Mouse (Mus musculus) MEL (cell line): ENCODE results near the gene Nup37. TPM values are rescaled to one million over a fixed set of nuclear protein-coding genes. Genes with fewer than 3 reads are reported as not detected.

ENCODE experiments used
- DNase-seq: peaks from one replicate; pipeline ENCODE4 v3.0.0; 2011; ENCODE audit warnings: low read depth, low spot score
- H3K27ac ChIP-seq: 2 replicates; pipeline ENCODE4 v1.5.1; 2012; ENCODE audit warnings: low read depth, mild to moderate bottlenecking, control low read depth, low read length, moderate library complexity; ENCODE audit not compliant: control insufficient read depth
- H3K27me3 ChIP-seq, 2 experiments: fragments of 150-350 bp in 1 of 2; sonication (generic) in 1 of 2; 2 replicates each; pipeline ENCODE4 v1.6.1; 2012; ENCODE audit warnings: low read length in 2 of 2, mild to moderate bottlenecking in 2 of 2, improper control_type of control experiment in 1 of 2, moderate library complexity in 1 of 2; ENCODE audit not compliant: insufficient read depth in 2 of 2, control insufficient read depth in 1 of 2
- H3K36me3 ChIP-seq, 2 experiments: 2 replicates each; pipeline ENCODE4 v1.6.1; 2012 to 2014; ENCODE audit warnings: low read length in 2 of 2, improper control_type of control experiment in 1 of 2, inconsistent platforms in 1 of 2, mild to moderate bottlenecking in 1 of 2; ENCODE audit not compliant: insufficient read depth in 2 of 2, control insufficient read depth in 1 of 2
- H3K4me1 ChIP-seq, 2 experiments: fragments of 150-350 bp in 1 of 2; sonication (generic) in 1 of 2; 2 replicates each; pipeline ENCODE4 v1.6.1; 2012; ENCODE audit warnings: low read length in 2 of 2, improper control_type of control experiment in 1 of 2, mild to moderate bottlenecking in 1 of 2; ENCODE audit not compliant: insufficient read depth in 2 of 2, control insufficient read depth in 1 of 2
- H3K4me3 ChIP-seq, 2 experiments: fragments of 150-350 bp in 1 of 2; sonication (generic) in 1 of 2; 2 replicates each; pipeline ENCODE4 v1.5.1; 2012; ENCODE audit warnings: low read depth in 2 of 2, low read length in 2 of 2, mild to moderate bottlenecking in 2 of 2, moderate library complexity in 2 of 2, control low read depth in 1 of 2, improper control_type of control experiment in 1 of 2; ENCODE audit not compliant: control insufficient read depth in 1 of 2, insufficient read depth in 1 of 2
- H3K79me2 ChIP-seq: 2 replicates; pipeline ENCODE4 v1.6.1; 2012; ENCODE audit warnings: mild to moderate bottlenecking, low read length, moderate library complexity; ENCODE audit not compliant: control insufficient read depth, poor library complexity, insufficient read depth
- H3K9ac ChIP-seq: 2 replicates; pipeline ENCODE4 v1.6.1; 2012; ENCODE audit warnings: low read depth, mild to moderate bottlenecking, control low read depth, low read length, moderate library complexity; ENCODE audit not compliant: control insufficient read depth, poor library complexity, severe bottlenecking
- H3K9me3 ChIP-seq: fragments of 150-350 bp; sonication (generic); replicated peaks from 2 replicates; pipeline ENCODE4 v1.6.1; 2012; ENCODE audit warnings: mild to moderate bottlenecking, low read length, improper control_type of control experiment, moderate library complexity; ENCODE audit not compliant: insufficient read depth
- BHLHE40 ChIP-seq: IDR thresholded peaks from 2 replicates; pipeline ENCODE4 v1.6.1; 2012; ENCODE audit warnings: low read depth, mild to moderate bottlenecking, inconsistent platforms, low read length, improper control_type of control experiment, borderline replicate concordance
- CHD2 ChIP-seq: IDR thresholded peaks from 2 replicates; pipeline ENCODE4 v1.6.1; 2011; ENCODE audit warnings: low read length, improper control_type of control experiment
- HCFC1 ChIP-seq: IDR thresholded peaks from 2 replicates; pipeline ENCODE4 v1.6.1; 2012; ENCODE audit warnings: low read depth, mild to moderate bottlenecking, inconsistent platforms, low read length, improper control_type of control experiment, moderate library complexity
- JUND ChIP-seq: IDR thresholded peaks from 2 replicates; pipeline ENCODE4 v1.6.1; 2011; ENCODE audit warnings: low read depth, mild to moderate bottlenecking, improper control_type of control experiment, low read length
- MAFK ChIP-seq: IDR thresholded peaks from 2 replicates; pipeline ENCODE4 v1.6.1; 2011; ENCODE audit warnings: low read depth, mild to moderate bottlenecking, low read length, improper control_type of control experiment, borderline replicate concordance
- MAZ ChIP-seq: IDR thresholded peaks from 2 replicates; pipeline ENCODE4 v1.6.1; 2012; ENCODE audit warnings: low read depth, mild to moderate bottlenecking, inconsistent platforms, low read length, improper control_type of control experiment
- MYB ChIP-seq: IDR thresholded peaks from 2 replicates; pipeline ENCODE4 v1.6.1; 2011; ENCODE audit warnings: mild to moderate bottlenecking, low read depth, low read length, improper control_type of control experiment
- MYC ChIP-seq: IDR thresholded peaks from 2 replicates; pipeline ENCODE4 v1.6.1; 2011; ENCODE audit warnings: low read depth, mild to moderate bottlenecking, low read length, improper control_type of control experiment, moderate library complexity
- POLR2AphosphoS2 ChIP-seq: IDR thresholded peaks from 2 replicates; pipeline ENCODE4 v1.6.1; 2011; ENCODE audit warnings: low read length, improper control_type of control experiment
- SIN3A ChIP-seq: IDR thresholded peaks from 2 replicates; pipeline ENCODE4 v1.6.1; 2012; ENCODE audit warnings: low read length, improper control_type of control experiment, inconsistent platforms
- TCF12 ChIP-seq: IDR thresholded peaks from 2 replicates; pipeline ENCODE4 v1.6.1; 2014; ENCODE audit warnings: low read depth, mild to moderate bottlenecking, inconsistent platforms, low read length, improper control_type of control experiment, moderate library complexity
- UBTF ChIP-seq: IDR thresholded peaks from 2 replicates; pipeline ENCODE4 v1.6.1; 2012; ENCODE audit warnings: low read depth, mild to moderate bottlenecking, inconsistent platforms, low read length, improper control_type of control experiment, moderate library complexity, borderline replicate concordance; ENCODE audit not compliant: insufficient read depth
- USF2 ChIP-seq, 2 experiments: IDR thresholded peaks; 2 replicates each; pipeline ENCODE4 v1.6.1; 2011 to 2012; ENCODE audit warnings: improper control_type of control experiment in 2 of 2, low read length in 2 of 2, borderline replicate concordance in 1 of 2, inconsistent platforms in 1 of 2, low read depth in 1 of 2, mild to moderate bottlenecking in 1 of 2; ENCODE audit not compliant: insufficient read depth in 1 of 2
- polyA plus RNA-seq, 2 experiments: library from polyadenylated mRNA; stranded (reverse) in 1 of 2; unstranded in 1 of 2; fragments of >175 nt in 1 of 2; fragments of >200 nt in 1 of 2; gene quantifications; 2 replicates each; pipeline versions ENCODE4 v1.2.1 to v1.2.4; 2012; ENCODE audit warnings: low replicate concordance in 2 of 2, low read depth in 1 of 2; ENCODE audit not compliant: insufficient read length in 2 of 2, insufficient read depth in 1 of 2, missing spikeins in 1 of 2
- total RNA-seq: library from RNA; depleted of rRNA; stranded (reverse); fragments of 300-350 nt; gene quantifications from 2 replicates; pipeline ENCODE4 v1.2.3, GENCODE M21; 2012

Gene Nup37
- total and polyA plus RNA-seq, 3 experiments = 85.4 to 193 (median 118) TPM

DNA sequence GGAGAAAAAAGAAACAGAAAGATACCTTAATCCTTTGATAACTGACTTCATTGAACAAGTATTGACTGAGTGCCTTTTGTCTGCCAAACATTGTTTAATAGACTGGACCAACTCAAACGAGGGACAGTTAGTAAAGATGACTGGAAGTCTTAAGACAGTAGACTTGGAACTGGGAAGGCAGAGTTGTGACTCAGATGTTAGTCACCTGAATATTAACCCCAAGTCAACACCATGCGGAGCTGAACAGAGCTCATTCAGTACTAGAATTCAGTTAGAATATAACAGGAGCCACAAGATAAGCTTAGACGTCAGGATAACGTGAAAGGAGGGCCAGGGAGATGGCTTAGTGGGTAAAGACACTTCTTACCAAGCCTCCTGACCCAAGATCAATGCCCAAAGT is 3.6 kb downstream of the Nup37 start:
- Histone ChIP-seq H3K36me3 (peaks cover 17 to 19% of the 10 kb centered on the region in 2 experiments), H3K27me3 (no peaks in the 10 kb centered on the region), H3K79me2 (peaks cover 23% of the 10 kb centered on the region), H3K9me3 (no peaks in the 10 kb centered on the region), H3K4me3 (no peak overlapping the region), H3K27ac (no peak overlapping the region), H3K4me1 (peaks cover 2 to 6% of the 10 kb centered on the region in 2 experiments; a peak in 3 of 4 replicates), H3K9ac (no peak overlapping the region)
- DNase-seq = no peak
- no peak for TF ChIP-seq SIN3A
- TF ChIP-seq POLR2AphosphoS2 = 0 out of 2 replicates have a peak, but pooled peaks have one; percentile 20
- TF ChIP-seq MAZ = no peak

GRCm38 (mm10) chr10:88151658-88152057 is 4.9 kb downstream of the Nup37 start:
- no peaks in the 10 kb centered on the region for H3K9me3 ChIP-seq
- H3K79me2 ChIP-seq = peaks cover 10% of the 10 kb centered on the region
- peaks cover 0 to 3% of the 10 kb centered on the region in 2 experiments; a peak in 1 of 4 replicates for H3K4me1 ChIP-seq
- no peak overlapping the region for H3K4me3 ChIP-seq
- no peak for TF ChIP-seq TCF12
- TF ChIP-seq POLR2AphosphoS2 = no peak
- no peak for DNase-seq
- peaks cover 11 to 27% of the 10 kb centered on the region in 2 experiments for H3K36me3 ChIP-seq
- H3K27ac ChIP-seq = no peak overlapping the region
- H3K9ac ChIP-seq = no peak overlapping the region
- no peaks in the 10 kb centered on the region for H3K27me3 ChIP-seq

GRCm38 (mm10) chr10:88162096-88162495 is 15.3 kb downstream of the Nup37 start:
- TF ChIP-seq MAFK = no peak
- TF ChIP-seq HCFC1 = no peak
- TF ChIP-seq MYB = no peak
- no peak for TF ChIP-seq JUND
- no peak for TF ChIP-seq MYC
- no peak for TF ChIP-seq SIN3A
- TF ChIP-seq UBTF = no peak
- TF ChIP-seq BHLHE40 = no peak
- no peak for TF ChIP-seq USF2 (IDR thresholded peaks at IDR 0.05; ENCODE audit: borderline replicate concordance in 1 of 2, insufficient read depth in 1 of 2, low read depth in 1 of 2, low read length in 2 of 2)
- no peak for TF ChIP-seq CHD2
- H3K4me1 ChIP-seq = no peaks in the 10 kb centered on the region
- H3K27ac ChIP-seq = no peak overlapping the region
- no peak for DNase-seq
- no peak overlapping the region for H3K9ac ChIP-seq
- H3K27me3 ChIP-seq = no peaks in the 10 kb centered on the region
- H3K79me2 ChIP-seq = no peaks in the 10 kb centered on the region; the same call in 1 of the 2 replicates
- H3K36me3 ChIP-seq = peaks cover 0 to 39% of the 10 kb centered on the region in 2 experiments; a peak in 2 of 4 replicates
- H3K4me3 ChIP-seq = no peak overlapping the region
- no peaks in the 10 kb centered on the region for H3K9me3 ChIP-seq
